Mouse (Mus musculus): ENCODE measurements around the gene Clec12b. TPM values are rescaled to one million over a fixed set of nuclear protein-coding genes. Genes with fewer than 3 reads are reported as not detected.

Clec12b gene
- not detected for total RNA-seq (2021)

DNA sequence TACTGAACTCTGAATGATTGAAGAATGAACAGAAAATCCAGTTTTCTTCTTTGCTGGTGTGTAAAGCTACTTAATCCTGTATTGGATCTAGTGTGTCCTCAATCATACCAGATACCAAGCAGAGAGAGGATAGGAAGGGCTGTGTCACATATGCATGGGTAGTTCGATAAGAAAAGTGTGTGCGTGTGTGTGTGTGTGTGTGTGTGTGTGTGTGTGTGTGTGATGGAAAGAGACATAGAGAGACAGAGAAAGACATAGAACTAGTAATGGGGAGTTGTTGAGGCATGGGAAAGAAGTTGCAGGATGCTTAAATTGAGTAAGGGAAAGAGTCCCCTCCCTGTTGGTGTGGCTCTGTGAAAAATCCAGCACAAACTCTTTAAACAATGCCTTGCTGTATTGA is at the start of gene Clec12b:
TSS of gene Clec12b (minus strand) at position 101 of the 400 bp plus-strand sequence.
- no peak for DNase-seq

GRCm38 (mm10) chr6:129434239-129434638 is 48.6 kb upstream of the Clec12b start:
- no peak for DNase-seq

- DNase-seq: no peak
Observed at GRCm38 (mm10) chr6:129427281-129427680, 41.6 kb upstream of the Clec12b start.

DNA sequence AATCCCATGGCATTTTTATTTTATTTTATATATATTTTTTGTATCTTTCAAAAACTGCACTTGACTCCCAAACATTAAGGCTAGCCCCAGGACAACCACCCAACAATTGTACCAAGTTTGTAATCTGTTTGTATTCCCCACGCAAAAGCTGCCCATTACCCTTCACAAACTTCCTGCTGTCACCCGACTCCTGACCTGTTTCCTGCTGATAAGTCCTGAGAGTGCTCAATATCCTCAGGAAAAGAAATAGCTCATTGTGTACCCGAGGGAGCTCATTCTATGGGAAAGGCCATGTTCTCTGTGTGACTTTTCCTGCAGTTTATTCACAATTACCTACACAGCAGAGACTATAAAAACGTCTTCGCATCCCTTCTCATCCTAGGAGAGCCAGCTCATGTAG is 40.1 kb upstream of the Clec12b start:
- no peak for DNase-seq

DNA sequence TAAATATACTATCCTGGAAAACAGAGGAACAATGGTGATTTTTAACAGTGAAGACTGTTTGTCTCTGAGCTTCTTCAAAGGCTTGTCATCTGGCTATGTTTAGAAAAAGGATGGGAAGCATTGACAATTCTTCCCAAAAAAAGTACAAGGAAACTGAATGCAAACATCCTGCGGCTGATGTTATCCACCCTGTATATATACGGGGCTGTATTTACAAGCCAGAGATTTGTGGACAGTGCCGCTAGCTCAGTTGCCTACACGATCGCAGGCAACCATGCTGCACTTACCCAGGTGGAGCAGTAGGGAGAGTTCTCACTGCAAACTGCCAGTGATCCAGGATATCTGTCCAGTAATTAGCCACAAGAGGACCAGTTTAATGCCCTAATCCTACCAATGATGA is 39.5 kb upstream of the Clec12b start:
- DNase-seq: no peak

DNA sequence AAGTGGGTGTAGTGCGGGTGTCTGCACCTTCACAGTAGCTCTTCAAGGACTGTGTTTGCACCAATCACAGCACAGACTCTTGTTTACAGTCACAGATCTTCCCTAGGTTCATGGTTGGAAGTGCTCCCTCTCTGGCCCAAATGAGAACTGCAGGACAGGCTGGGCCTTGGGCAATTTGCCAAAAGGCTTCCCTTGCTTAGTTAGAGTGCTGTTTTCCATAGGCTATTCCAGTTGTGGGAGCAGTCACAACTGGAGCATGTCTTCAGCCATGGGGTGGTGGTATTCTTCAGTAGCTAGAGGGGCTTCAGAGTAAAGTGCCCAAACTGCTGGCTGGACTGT is 38.0 kb upstream of the Clec12b start:
- DNase-seq: peak; percentile 61

- DNase-seq: no peak
Observed at GRCm38 (mm10) chr6:129423040-129423733, 37.5 kb upstream of the Clec12b start.

- no peak for DNase-seq
Observed at GRCm38 (mm10) chr6:129422311-129422710, 36.6 kb upstream of the Clec12b start.

DNA sequence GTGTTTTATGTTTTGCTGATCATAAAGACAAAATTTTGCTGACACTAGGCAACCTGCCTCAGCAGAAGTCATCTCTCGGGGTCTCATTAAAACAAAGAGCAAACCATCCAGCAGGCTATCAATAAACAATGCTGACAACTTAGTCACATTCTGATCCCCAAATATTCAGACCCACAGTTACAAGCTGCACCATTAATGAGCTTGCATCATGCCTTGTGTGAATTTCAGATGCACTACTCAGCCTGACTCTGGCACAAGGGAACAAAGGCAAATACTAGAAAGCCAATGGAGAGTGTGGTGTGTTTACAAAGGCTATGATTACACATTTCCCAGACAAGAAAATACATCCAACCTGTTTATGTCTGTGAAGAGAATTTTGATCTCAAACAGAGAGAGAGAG is 28.5 kb upstream of the Clec12b start:
- DNase-seq: no peak

DNA sequence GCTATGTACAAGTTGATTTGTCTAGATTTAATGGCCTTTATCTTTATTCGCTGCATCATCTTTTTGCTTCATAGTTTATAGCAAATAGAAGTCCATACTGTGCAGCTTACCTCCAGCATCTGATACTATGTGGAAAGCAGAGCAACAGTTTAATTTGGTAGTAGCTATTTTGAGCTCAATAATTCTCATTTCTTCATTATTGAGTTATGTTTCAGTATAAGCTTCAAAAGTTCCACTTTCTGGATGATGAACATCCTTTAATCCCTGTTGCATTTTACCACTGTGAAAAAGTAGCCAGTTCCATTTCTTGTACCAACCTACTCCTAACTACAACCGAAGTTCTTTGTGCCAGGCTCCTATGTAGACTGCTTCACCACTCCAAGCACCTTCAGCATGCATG is 22.9 kb upstream of the Clec12b start, which contains the start of gene Clec9a:
TSS of gene Clec9a (plus strand) at position 301 of the 400 bp plus-strand sequence.
- DNase-seq: no peak

- DNase-seq: no peak
Observed at GRCm38 (mm10) chr6:129407324-129407723, 21.6 kb upstream of the Clec12b start.

GRCm38 (mm10) chr6:129405999-129406398 is 20.3 kb upstream of the Clec12b start:
- no peak for DNase-seq

- no peak for DNase-seq
Observed at GRCm38 (mm10) chr6:129403391-129403790, 17.7 kb upstream of the Clec12b start.

DNA sequence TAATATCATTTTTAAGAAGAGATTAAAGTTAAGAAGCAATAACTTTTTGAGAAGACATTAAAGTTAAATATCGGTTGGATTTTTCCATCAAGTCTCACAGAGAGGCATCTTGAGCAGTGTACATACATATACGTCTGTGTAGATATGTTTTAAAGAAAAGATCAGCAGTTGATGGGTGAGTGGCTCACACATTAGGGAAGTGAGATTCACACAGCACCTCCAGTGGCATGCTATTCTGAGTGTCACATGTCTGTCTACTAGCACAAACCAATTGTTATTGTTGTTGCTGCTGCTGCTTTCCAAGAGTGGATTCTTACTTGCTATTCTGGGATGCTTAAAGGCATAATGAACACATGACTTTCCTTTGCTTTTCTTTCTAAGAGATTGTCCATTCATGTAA is 16.7 kb upstream of the Clec12b start:
- no peak for DNase-seq

DNA sequence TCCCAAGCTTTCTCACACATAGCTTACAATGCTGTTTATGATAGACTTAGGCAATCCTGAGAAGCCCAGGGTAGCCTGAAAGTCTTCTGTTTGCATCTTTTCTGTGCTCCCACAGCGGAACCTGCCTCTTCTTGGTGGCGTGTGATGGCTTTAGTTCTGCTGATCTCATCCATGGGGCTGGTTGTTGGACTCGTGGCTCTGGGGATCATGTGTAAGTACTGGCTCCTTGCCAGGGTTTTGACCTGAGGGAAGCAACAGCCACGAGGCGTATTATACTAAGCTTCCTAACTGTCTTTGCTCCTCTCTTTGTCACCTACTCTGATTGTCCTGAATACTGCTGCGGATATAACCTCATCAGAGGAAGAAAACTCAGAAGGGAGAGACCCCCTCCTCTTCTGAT is 14.3 kb upstream of the Clec12b start:
- DNase-seq: no peak

DNA sequence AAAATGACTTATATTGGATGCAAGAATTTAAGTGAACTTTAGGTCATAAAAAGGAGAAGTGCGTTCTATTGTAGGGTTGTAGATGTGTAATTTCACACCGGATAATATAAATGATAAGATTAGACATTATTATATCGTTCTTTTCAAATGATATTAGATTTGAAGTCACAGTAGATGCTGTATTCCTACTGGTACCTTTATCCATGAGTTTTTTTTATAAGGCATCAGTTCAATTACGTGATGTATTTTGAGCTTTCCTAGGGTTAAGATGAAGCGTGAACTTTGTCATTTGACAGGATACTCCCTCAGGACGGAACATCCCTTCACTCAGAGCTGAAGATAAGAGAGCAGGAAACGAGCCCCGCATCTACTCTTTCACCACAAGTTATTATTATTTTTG is 11.3 kb upstream of the Clec12b start, which contains the start of gene Clec1b:
TSS of gene Clec1b (plus strand) at position 301 of the 400 bp plus-strand sequence.
- no peak for DNase-seq

DNA sequence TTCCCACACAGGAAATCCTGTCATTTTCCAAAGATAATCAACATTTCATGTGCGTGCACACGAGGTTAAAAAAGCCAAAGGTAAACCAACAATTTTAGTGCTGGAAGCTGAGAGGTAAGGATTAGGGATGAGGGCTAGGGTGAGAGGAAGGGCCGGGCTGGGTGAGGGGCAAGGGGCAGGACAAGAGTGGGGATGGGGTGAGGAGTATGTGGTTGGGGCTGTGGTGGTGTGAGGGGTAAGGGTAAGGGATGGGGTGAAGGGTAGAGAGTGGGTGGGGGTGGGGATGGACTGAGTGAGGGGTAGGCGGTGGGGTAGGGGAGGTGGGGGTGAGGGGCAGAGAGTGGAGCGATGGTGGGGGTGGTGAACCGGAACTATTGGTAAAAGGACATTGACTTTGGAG is 8.1 kb upstream of the Clec12b start:
- no peak for DNase-seq

GRCm38 (mm10) chr6:129393087-129393720 is 7.5 kb upstream of the Clec12b start:
- DNase-seq: no peak

DNA sequence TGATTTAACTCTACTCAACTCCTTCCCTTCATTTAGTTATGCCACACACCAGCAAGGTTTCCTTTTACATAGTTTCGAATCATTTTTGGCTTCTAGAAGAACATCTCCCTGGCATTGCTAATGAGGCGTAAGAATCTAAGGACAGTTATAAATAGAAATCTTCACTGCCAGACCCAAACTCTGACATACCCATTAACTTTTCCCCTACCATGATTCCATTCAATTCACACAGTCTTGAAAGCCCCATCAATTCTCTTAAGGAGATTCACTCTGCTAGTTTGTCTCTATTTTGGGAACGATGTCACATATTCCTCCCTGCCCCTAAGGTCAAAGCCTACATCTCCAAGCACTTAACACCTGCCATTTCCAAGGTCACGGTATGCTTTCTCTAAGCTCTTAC is 674 bp downstream of the Clec12b start:
- DNase-seq: no peak

- no peak for DNase-seq
Observed at GRCm38 (mm10) chr6:129383466-129383865, 2.2 kb downstream of the Clec12b start.

- no peak for DNase-seq
Observed at GRCm38 (mm10) chr6:129381736-129382135, 3.9 kb downstream of the Clec12b start.

GRCm38 (mm10) chr6:129380454-129380853 is 5.2 kb downstream of the Clec12b start:
- peak in 1 of 2 experiments; percentile 3 for DNase-seq

DNA sequence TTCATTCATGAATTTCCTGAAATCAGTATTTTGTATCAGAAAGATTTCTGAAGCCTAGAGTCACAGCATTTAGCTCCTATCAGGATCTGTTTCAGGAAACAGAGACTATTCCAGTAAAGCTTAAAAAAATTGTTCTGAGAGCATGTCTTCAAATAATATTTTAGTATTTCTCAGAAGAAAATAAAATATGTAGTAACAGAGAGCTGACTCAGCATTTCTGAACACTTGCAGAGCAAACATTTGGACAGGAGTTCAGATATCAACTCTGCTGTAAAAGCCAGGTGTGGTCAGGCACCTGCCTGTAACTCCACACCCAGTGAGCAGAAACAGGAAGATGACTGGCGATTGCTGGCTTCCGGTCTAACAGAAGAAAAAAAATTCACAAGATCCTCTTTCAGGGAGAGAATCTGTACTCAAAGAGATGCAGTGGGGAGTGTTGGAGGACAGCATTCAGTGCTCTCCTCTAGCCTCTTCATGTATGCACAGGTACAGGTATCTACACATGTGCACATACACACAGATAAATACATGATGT is 10.7 kb downstream of the Clec12b start:
- no peak for DNase-seq

Measured in layer of hippocampus, postnatal 36 days (tissue).